Mouse (Mus musculus) naive thymus-derived CD4-positive, alpha-beta T cell, adult 2 months (primary cell): ENCODE results near the gene Igf2r.

Experiments used
- DNase-seq: peaks from one replicate; pipeline ENCODE4 v3.0.0-alpha.2; 2011; ENCODE audit warnings: low read depth

Gene Igf2r

GRCm38 (mm10) chr17:12717445-12717844, 52.0 kb downstream of the Igf2r start:
- no peak for DNase-seq

- no peak for DNase-seq
Measured at GRCm38 (mm10) chr17:12715032-12715431, 54.4 kb downstream of the Igf2r start.

GRCm38 (mm10) chr17:12714080-12714561, 55.3 kb downstream of the Igf2r start:
- DNase-seq, result peak; percentile 41

GRCm38 (mm10) chr17:12712993-12713392, 56.5 kb downstream of the Igf2r start:
- no peak for DNase-seq

GRCm38 (mm10) chr17:12712191-12712590, 57.3 kb downstream of the Igf2r start:
- DNase-seq, result no peak

GRCm38 (mm10) chr17:12710976-12711375, 58.5 kb downstream of the Igf2r start:
- DNase-seq, result no peak

- DNase-seq, result no peak
Measured at GRCm38 (mm10) chr17:12710050-12710780, 59.2 kb downstream of the Igf2r start.

GRCm38 (mm10) chr17:12708398-12708797, 61.1 kb downstream of the Igf2r start:
- DNase-seq, result no peak

GRCm38 (mm10) chr17:12706590-12707049, 62.8 kb downstream of the Igf2r start:
- DNase-seq, result no peak

- no peak for DNase-seq
Measured at GRCm38 (mm10) chr17:12702901-12703300, 66.6 kb downstream of the Igf2r start.

GRCm38 (mm10) chr17:12700373-12700772, 69.1 kb downstream of the Igf2r start:
- no peak for DNase-seq

- peak; percentile 55 for DNase-seq
Measured at GRCm38 (mm10) chr17:12691899-12692298, 77.6 kb downstream of the Igf2r start.

- peak; percentile 64 for DNase-seq
Measured at GRCm38 (mm10) chr17:12689537-12689936, 79.9 kb downstream of the Igf2r start.

GRCm38 (mm10) chr17:12688427-12689110, 80.9 kb downstream of the Igf2r start:
- DNase-seq, result no peak

GRCm38 (mm10) chr17:12684928-12685624, 84.4 kb downstream of the Igf2r start:
- DNase-seq, result no peak

- no peak for DNase-seq
Measured at GRCm38 (mm10) chr17:12684412-12684811, 85.1 kb downstream of the Igf2r start.

- DNase-seq, result no peak
Measured at GRCm38 (mm10) chr17:12683582-12683981, 85.9 kb downstream of the Igf2r start.

GRCm38 (mm10) chr17:12678261-12678660, 91.2 kb downstream of the Igf2r start:
- no peak for DNase-seq

GRCm38 (mm10) chr17:12677139-12677538, 92.3 kb downstream of the Igf2r start:
- peak; percentile 60 for DNase-seq

- no peak for DNase-seq
Measured at GRCm38 (mm10) chr17:12675646-12676045, 93.8 kb downstream of the Igf2r start, which contains the start of gene Slc22a1. TSS of gene Slc22a1 (minus strand) at chr17:12675829.

- DNase-seq, result peak; percentile 58
Measured at GRCm38 (mm10) chr17:12674980-12675379, 94.5 kb downstream of the Igf2r start.

- no peak for DNase-seq
Measured at GRCm38 (mm10) chr17:12673871-12674270, 95.6 kb downstream of the Igf2r start.
